In genomic region chr8:24294565-24294964, GRCm38 (mm10) we compare ENCODE assay signal across 10 mouse cellular contexts.
"Had no signal": no experiment of that assay in that cellular context is flagged by ENCODE, and none has a peak within 500 bp of the region (broad histone marks: within the 10 kb centered on the region; RNA-seq: fewer than 3 reads in every experiment).

No protein-coding gene starts in this region.

- H3K9ac ChIP-seq: limb, embryonic 12.5 days; liver, embryonic 13.5 days; liver, postnatal 0 days; midbrain, embryonic 13.5 days had no signal

- H3K9me3 ChIP-seq: liver, embryonic 13.5 days had no signal

- ATAC-seq: intestine, postnatal 0 days; liver, postnatal 0 days; midbrain, embryonic 13.5 days had no signal

- DNase-seq: kidney, adult 8-10 months; kidney, postnatal 14 days; liver; liver, embryonic 13.5 days; liver, postnatal 0 days; thymus, postnatal 4 days had no signal

- H3K27me3 ChIP-seq: limb, embryonic 12.5 days; liver, embryonic 13.5 days; midbrain, embryonic 13.5 days had no signal

- H3K4me3 ChIP-seq: layer of hippocampus, adult 2 months; limb, embryonic 12.5 days; liver, embryonic 13.5 days; midbrain, embryonic 13.5 days had no signal

- H3K36me3 ChIP-seq: limb, embryonic 12.5 days; liver, embryonic 13.5 days; midbrain, embryonic 13.5 days had no signal

- H3K27ac ChIP-seq: layer of hippocampus, adult 2 months; limb, embryonic 12.5 days; liver, embryonic 13.5 days; midbrain, embryonic 13.5 days had no signal

- H3K4me1 ChIP-seq: liver, embryonic 13.5 days; midbrain, embryonic 13.5 days had no signal

- H3K4me2 ChIP-seq: limb, embryonic 12.5 days; liver, embryonic 13.5 days; midbrain, embryonic 13.5 days had no signal
